Mouse (Mus musculus) CH12.LX (cell line): ENCODE measurements at regions not wholly inside any gene's neighbourhood (a gene's known extent, or its start where the extent isn't known, plus 50 kb on each side); places are given as distances from the start of the nearest gene placed in this dataset.

Experiments used
- CHD1 ChIP-seq: IDR thresholded peaks from 2 replicates; pipeline ENCODE4 v1.6.1; 2012; ENCODE audit warnings: low read depth, low read length, improper control_type of control experiment, inconsistent platforms
- CTCF ChIP-seq, 2 experiments: IDR thresholded peaks in 1 of 2; conservative IDR thresholded peaks in 1 of 2; 2 replicates each; pipeline ENCODE4 v1.5.1; 2011 to 2012; ENCODE audit warnings: low read depth in 2 of 2, low read length in 2 of 2, improper control_type of control experiment in 1 of 2, inconsistent platforms in 1 of 2, mild to moderate bottlenecking in 1 of 2, moderate library complexity in 1 of 2
- ELF1 ChIP-seq: IDR thresholded peaks from 2 replicates; pipeline ENCODE4 v1.6.1; 2014; ENCODE audit warnings: low read depth, mild to moderate bottlenecking, inconsistent platforms, low read length, improper control_type of control experiment
- EP300 ChIP-seq: IDR thresholded peaks from 2 replicates; pipeline ENCODE4 v1.6.1; 2011; ENCODE audit warnings: low read length, improper control_type of control experiment
- RAD21 ChIP-seq: IDR thresholded peaks from 2 replicates; pipeline ENCODE4 v1.6.1; 2011; ENCODE audit warnings: low read depth, mild to moderate bottlenecking, low read length, improper control_type of control experiment, moderate library complexity

- TF ChIP-seq RAD21 = no peak
- TF ChIP-seq CTCF (conservative IDR thresholded peaks at IDR 0.05 in 1 of 2, IDR thresholded peaks at IDR 0.05 in 1 of 2; ENCODE audit: low read depth in 2 of 2, low read length in 2 of 2) = no peak
- TF ChIP-seq EP300 = no peak
- no peak for TF ChIP-seq CHD1
- no peak for TF ChIP-seq ELF1
Measured at GRCm38 (mm10) chr12:51128274-51128673, 219.6 kb upstream of the G2e3 start.
